Mouse (Mus musculus) erythroblast, embryonic 14.5 days (primary cell): ENCODE measurements around the gene Src.

ENCODE experiments used
- GATA1 ChIP-seq: IDR thresholded peaks from 2 replicates; pipeline ENCODE4 v1.6.1; 2012; ENCODE audit warnings: low read length, inconsistent platforms, mixed read lengths
- TAL1 ChIP-seq: IDR thresholded peaks from 3 replicates; pipeline ENCODE4 v1.6.1; 2012; ENCODE audit warnings: low read length, inconsistent platforms, mixed read lengths

DNA sequence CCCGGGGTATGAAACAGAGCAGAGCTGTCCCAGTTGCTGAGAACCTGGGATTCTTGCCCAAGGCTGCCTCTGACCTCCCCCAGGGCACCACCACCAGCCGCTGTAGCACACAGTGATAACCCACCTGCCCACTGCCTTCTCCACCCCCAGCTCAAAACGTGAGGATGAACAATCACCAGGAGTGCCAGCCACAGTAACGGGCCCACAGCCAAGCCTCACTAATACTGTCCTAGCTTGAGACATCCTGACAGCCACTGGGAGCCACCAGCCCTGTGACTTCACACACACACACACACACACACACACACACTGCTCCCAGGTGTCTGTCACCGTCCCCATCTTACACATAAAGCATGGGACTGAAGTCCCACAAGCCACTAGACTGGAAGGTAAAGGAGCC lies 22.9 kb upstream of the Src start:
- no peak for TF ChIP-seq GATA1
- TF ChIP-seq TAL1, result no peak
